Mouse (Mus musculus) T-cell, adult 2 months (primary cell): ENCODE data around the gene Adamts1.

Experiments
- DNase-seq: peaks from one replicate; pipeline ENCODE4 v3.0.0; 2022; ENCODE audit warnings: low spot score

The Adamts1 gene

DNA sequence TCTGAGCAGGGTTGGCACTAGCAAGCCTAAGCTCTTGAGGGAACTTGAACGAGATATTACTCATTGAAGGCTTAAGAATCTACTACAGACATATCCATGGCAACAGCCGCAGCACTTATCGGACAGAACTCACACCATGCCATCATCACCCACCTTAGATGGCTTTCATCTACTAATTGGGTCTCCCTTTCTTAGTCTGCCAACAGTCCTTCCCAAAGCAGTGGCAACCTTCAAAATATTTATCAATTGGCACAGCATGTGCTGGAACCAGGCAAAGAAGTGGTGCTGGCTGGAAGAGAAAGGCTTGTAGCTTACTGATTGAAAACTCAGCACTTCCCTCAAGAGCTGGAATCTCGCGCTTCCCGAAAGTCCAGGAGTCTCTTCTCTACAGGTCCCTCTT, 37.7 kb downstream of the Adamts1 start:
- no peak for DNase-seq

DNA sequence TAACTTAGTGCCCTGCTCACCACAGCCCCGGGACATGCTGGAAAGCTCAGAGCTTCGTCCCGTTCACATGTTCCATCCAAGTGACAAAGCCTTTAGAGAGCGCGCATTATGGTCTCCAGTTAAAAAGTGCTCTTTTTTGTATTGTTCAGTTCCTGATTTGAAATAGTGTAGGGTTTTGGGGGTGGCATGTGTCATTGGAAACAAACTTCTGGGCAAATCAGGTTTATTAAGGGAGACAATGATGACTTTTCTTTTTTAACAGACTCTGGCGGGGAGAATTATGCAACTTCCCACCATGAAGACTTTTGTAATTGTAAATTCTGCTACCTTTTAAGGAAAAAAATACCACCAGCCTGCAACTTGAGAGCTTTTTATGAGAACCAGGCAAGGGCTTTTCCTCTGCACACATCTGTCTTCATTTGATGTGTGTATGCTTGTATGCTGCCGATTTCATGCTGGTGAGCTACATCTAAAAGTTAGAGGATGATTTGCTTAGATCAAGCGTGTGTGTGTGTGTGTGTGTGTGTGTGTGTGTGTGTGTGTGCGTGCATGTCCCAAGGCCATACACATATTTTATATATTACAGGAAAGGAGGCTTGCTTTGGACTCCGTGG, 40.8 kb downstream of the Adamts1 start:
- no peak for DNase-seq

DNA sequence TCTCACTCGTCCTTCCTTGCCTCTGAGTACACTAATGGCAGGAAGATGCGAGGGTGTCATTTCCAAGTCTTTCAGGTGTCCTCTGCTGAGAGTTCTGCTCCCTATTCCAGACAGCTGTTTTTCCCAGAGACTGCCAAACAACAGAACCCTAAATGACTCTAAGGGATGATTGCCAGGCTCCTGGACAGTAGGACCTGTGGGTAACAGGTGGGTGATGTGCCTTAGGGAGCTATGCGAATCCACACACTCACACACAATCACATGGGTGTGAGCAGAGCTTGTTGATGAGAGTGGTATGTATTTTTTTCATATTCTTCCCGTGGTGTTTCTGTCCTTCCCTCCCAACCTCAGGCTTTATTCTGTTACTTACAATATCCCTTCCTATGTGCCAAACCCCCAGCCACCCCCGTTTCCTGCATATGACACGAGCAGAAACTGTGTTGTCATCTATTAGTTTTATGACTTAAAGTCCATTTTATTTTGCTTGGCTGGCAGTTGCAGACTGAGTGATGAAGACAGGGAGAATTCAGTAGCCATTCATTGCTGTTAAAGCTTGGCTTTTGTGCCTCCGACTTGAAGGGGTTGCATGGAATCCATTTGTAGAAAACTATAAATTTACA, 41.8 kb downstream of the Adamts1 start:
- no peak for DNase-seq

DNA sequence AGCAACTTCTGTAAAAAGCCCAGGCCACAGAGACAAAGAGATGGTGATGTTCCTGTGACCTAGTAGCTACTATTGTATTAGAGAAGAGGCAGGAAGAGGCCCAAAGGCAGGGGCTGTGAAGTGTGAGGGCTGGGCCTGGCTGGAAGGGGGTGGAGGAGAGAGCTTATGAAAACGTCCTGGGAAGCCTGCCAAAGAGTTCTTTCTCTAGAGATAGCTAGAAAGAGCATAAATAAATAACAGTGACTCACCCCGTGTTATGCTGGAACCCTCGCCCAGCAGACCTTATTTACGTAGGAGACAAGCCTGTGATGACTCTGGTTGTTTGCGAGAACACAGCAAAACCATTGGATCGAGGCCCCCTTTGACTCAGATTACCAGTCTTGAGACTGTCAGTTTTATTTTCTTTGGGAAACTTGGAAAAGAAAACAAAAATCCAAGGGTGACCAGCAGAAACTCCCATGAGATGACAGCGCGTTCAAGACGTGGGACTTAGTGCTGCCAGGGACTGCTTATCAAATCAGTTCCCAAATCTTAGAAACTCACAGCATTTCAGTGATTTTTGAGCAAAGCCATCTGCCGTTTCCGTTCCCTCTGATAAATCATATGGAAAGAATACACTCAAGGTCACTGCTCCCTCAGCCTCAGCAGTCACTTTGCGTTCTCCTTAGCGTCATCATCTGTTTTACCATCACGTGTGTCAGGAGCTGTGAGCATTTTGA, 46.7 kb downstream of the Adamts1 start:
- DNase-seq, result no peak

DNA sequence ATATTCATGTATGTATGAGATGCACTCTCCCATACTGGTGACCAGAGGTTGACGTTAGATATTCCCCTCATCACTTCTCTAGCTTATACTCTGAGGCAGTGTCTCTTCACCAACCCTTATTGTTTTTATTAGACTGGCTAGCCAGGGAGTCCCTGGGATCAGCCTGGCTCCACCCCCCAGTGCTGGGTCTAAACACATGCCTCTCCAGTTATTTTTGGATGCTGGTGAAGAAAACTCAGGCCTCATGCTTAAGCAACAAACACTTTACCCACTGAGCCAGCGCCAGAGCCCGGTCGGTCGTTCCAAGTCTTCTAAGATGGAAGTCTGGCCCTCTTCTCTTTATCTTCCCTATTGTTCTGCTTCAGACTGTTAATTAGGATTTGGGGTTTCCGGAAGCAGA, 53.6 kb downstream of the Adamts1 start:
- DNase-seq, result no peak

DNA sequence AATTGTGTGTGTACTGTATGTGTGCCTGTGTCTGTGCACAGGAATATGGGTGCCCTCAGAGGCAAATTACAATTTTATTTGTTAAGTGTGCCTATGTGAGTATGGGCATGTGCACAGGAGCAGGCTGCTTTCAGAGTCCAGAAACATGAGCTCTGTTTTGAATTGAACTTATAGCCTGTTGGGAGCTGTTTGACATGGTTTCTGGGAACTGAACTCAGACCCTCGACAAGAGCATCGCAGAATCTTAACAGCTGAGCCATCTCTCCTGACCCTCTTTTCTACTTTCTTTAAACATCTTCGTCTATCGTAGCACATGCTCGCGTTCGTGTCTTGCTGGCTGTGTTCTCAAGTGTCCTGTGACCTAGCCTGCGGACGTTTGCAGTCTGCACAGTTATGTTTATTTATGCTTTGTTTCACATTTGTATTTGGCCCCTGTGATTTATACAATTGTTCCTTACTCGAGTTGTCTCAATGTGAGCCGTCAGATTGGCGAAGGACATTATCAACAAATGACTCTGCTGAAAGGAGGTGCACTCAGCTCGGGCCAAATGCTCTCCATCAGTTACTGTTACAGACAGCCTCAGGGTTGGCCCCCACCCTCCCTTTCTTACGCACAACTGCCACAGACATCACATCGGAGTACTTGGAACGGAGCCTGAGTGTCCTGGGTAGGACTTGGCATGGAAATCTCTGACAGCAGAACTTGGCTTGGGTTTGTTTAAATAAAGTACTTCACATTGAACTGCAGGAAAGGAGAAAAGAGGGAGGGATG, 55.1 kb downstream of the Adamts1 start:
- DNase-seq, result no peak

DNA sequence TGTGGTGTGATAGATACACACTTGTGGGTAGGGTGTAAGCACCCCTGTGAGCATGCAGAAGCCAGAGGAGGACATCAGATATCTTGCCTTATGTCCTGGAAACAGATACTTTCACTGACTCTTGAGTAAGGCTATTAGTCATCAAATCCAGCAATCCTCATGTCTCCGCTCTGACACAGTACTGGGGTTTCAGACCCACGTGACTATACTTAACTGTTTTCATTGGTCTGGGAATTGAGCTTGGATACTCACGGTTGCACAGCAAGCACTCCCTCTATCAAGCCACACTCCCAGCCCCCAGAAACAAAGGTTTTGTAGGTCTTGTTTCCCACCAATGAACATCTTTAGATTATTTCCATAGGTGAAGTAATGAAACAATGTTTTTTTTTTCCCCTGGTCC, 56.5 kb downstream of the Adamts1 start:
- no peak for DNase-seq
